Mouse (Mus musculus): ENCODE results near the gene Nt5c2.

GRCm38 (mm10) chr19:46979781-46980105 lies 35.2 kb downstream of the Nt5c2 start:
- TF ChIP-seq CTCF (IDR thresholded peaks at IDR 0.05), result no peak
- TF ChIP-seq EP300 (IDR thresholded peaks at IDR 0.05), result no peak

Measured in lung, postnatal 0 days (tissue).